Mouse (Mus musculus) megakaryocyte, adult 5-6 weeks (primary cell): ENCODE results near the gene Sema4c. TPM values are rescaled to one million over a fixed set of nuclear protein-coding genes. Genes with fewer than 3 reads are reported as not detected.
A peak's percentile ranks its signal among the peaks of the same experiment; 100 is the strongest.
"Not testable (repeated sequence)": the region's sequence is repeated elsewhere in the genome, so short reads cannot be mapped to it uniquely, and the experiment has no call there.

ENCODE experiments used
- ATAC-seq: 2 replicates; pipeline ENCODE4 v1.8.0; 2016; ENCODE audit warnings: mild to moderate bottlenecking, inconsistent platforms; ENCODE audit not compliant: poor library complexity, severe bottlenecking
- total RNA-seq, 2 experiments: library from RNA; stranded (forward) in 1 of 2; stranded (reverse) in 1 of 2; fragments of 153-499, 151-499 nt in 1 of 2; fragments of 221-1000, 200-1000 nt in 1 of 2; gene quantifications; 2 replicates each; pipeline versions ENCODE4 v1.2.3 to v1.2.4; 2015 to 2017

Gene Sema4c
- total RNA-seq, 2 experiments from 2014 or later = 2.1 to 3.6 TPM

DNA sequence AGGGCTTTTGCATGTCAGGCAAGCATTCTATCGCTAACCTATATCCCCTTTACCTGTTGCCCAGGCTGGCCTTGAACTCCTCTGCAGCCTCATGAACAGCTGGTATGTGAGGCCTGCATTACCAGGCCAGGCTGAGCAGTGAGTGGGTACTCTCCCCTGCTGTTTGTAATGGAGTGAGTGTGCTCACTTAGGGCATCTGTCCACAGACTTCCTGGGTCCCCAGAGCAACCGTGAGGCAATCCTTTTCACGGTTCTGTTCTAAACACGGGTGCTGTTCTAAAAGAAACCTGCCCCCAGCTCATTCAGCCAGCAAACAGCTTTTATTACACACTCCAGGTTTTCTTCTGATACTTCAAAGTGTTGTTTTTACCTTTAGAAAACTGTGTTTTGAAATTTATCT, 19.4 kb downstream of the Sema4c start:
- no peak for ATAC-seq

DNA sequence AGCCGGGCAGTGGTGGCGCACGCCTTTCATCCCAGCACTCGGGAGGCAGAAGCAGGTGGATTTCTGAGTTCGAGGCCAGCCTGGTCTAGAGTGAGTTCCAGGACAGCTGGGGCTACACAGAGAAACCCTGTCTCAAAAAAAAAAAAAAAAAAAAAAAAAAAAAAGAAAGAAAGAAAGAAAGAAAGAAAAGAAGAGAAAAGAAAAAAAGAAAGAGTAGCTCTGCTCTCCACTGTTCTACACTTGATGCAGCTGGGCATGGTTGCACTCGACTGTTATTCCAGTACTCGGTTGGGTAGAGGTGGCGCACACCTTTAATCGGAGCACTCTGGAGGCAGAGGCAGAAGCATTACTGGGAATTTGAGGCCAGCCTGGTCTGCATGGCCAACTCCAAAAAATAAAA, 21.4 kb downstream of the Sema4c start, which contains the start of gene Ankrd23:
Gene Ankrd23 (minus strand): TSS at position 101 of the 400 bp plus-strand sequence.
- not testable (repeated sequence) for ATAC-seq

DNA sequence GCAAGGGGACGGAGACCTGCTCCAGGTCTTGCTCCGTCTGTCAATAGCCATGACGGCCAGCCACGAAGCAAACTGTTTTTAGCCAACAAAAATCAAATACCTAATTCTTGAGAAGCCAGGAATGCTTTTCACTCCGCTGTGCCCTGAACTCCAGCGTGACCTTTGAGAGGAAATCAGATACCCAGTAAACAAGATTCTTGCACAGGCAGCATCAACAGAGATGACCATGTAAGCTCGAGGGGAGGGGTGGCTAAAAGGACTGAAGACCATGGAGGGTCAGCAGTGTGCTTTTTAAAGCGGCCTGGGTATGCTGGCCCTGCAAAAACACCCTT, 21.8 kb downstream of the Sema4c start:
- ATAC-seq = no peak

- no peak for ATAC-seq
Observed at GRCm38 (mm10) chr1:36535477-36536396, 22.4 kb downstream of the Sema4c start.

- ATAC-seq = 0 out of 2 replicates have a peak, but pooled peaks have one; percentile 12
Observed at GRCm38 (mm10) chr1:36534595-36535058, 23.5 kb downstream of the Sema4c start.

DNA sequence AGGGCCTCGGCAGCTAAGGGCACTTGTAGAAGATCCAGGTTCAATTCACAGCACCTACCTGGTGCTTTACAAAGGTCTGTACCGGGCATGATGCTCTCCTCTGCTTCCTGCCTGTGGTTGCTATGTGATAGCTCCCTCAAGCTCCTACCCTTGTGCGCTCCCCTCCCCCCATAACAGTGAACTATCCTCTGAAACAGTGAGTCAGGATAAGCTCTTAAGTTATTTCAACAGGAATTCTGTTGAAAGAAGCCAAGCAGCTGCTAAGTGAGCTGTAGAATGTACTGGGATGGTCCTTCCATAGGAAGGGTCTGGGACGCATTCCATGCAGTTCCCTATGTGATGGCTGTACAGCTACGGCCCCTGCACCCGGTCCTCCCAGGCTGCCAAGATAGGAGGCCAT, 24.6 kb downstream of the Sema4c start:
- ATAC-seq = no peak

DNA sequence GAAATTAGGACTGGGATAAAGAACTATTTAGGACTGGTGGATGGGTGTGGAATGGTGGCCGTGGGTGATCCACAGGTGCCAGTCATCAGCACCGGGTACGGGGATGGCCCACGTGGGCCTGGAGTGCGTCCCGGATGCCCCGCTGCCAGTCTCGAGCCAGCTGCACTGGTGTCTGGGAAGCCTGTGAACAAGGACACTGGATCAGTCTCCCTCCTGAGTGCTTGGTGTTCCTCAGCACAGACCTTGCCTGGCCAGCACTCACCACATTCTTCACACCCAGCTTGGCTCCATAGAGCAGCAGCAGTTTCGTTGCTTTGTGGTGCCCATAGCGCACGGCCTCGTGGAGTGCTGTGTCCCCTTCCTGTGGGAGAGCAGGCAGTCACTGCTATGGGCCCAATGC, 26.7 kb downstream of the Sema4c start:
- ATAC-seq = no peak

- no peak for ATAC-seq
Observed at GRCm38 (mm10) chr1:36530962-36531361, 27.2 kb downstream of the Sema4c start.

GRCm38 (mm10) chr1:36530485-36530884, 27.7 kb downstream of the Sema4c start:
- ATAC-seq = no peak

GRCm38 (mm10) chr1:36529875-36530274, 28.3 kb downstream of the Sema4c start:
- ATAC-seq = no peak

DNA sequence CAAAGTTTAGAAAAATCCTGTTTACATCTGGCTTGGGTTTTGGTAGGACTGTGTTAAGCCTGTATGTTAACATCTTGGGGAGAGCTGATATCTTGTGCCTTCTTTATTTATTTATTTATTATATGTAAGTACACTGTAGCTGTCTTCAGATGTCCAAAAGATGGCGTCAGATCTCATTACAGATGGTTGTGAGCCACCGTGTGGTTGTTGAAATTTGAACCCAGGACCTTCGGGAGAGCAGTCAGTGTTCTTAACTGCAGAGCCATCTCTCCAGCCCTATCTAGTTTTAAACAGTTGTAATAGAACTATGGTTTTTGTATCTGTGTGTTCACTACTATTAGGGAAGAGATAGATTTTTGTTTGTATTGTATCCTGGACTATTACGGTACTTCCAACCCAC, 28.9 kb downstream of the Sema4c start:
- no peak for ATAC-seq

DNA sequence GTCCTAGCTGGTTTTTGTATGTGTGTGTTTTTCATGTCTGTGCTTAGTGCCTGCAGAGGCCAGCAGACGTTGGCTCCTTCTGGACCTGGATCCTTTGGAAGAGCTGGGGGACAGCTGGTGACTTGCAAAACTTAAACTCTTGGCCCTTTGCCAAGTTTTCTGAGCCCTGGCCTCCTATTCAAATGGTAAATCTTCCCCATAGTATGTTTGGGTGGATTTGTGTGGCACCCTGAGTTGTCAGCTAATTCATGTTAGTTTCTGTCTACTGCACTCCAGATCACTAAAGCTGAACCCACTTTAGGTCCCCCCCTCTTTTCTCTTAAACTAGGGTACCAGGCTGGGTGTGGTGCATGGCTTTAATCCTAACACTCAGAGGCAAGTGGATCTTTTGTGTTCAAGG, 29.8 kb downstream of the Sema4c start:
- ATAC-seq = no peak

DNA sequence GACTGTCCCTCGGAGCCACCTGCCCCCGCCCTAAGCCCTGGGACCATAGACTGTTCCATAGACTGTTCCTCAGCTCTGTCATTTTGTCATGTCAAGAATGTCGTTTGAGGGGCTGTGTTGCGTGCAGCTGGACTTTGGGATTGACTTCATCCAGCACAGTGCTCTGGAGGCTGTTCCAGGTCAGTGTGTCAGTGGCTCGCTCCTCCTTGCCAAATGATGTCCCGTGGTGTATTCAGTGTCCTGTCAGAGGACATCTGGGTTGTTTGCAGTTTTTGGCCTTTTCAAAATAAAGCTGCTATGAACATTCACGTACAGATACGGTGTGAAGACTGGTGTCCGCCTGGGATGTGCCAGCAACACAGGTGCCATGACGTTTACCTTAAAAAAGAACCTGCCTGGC, 31.2 kb downstream of the Sema4c start:
- no peak for ATAC-seq

- ATAC-seq = no peak
Observed at GRCm38 (mm10) chr1:36525774-36526173, 32.4 kb downstream of the Sema4c start.

DNA sequence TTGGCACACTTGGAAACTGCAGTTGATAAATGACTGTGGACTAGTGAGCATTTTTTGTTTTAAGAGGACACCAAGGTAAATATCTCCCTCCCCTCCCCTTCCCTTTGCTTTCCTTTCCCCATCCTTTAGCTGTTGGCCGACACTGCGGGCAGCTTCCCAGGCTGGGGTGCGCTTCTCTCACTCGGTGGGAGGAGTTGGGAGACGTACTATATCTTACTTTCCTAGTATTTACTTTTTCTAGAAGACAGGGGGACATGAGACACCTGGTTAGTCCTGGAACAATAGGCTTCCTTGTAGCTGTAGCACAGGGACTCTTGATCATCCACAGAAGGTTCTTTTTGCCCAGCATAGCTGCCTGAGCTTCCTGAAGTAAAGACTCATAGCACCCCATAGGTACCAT, 34.1 kb downstream of the Sema4c start:
- no peak for ATAC-seq

DNA sequence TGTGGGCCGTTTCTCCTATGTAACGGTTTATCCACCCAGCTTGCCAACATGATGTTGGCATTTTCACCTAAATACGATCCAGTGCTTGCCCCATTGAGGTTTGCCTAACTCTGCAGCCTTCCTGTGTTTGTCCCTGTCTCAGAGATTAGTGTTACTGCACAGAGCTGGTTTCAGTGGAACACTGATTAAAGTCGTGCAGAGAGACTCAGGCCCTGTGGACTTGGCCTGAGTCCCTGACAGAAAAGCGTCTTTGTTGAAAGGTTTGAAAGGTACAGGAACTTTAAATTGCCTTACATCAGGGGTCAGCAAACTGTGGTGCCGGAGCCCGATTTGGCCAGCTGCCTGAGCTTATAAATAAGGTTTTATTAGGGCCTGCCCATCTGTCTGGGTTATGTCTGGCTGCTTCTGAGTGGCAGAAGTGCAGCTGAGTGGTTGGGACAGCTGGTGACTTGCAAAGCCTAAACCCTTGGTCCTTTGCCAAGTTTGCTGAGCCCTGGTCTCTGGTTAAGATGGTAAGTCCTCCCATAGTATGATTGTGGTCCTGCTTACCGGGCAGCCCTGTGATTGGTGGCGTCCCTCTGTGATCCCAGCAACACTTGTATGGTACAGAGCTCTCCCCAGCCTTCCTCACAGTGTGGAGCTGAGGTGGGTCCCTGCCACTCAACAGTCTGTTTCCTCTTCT, 34.7 kb downstream of the Sema4c start:
- ATAC-seq = no peak

GRCm38 (mm10) chr1:36522210-36522609, 35.9 kb downstream of the Sema4c start:
- no peak for ATAC-seq

DNA sequence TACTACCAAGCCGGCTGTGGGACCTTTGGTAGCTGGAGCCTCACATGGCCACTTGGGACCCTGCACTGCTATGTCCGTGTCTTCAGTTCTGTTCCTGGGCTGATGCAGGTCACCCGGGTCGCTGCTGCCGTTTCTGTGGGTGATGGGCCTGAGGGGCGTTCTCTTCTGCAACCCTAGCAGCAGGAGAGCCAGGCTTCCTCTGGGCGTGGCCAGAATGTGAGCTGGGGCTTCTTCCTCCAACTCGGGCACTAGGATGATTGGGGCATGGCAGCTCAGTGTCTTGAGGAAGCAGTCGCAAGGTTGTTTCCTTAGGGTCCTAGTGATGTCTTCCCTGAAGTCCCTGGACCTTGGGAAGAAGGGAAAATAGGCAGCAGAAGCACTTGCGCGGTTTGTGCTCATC, 38.5 kb downstream of the Sema4c start:
- no peak for ATAC-seq

- no peak for ATAC-seq
Observed at GRCm38 (mm10) chr1:36518259-36518658, 39.9 kb downstream of the Sema4c start.

DNA sequence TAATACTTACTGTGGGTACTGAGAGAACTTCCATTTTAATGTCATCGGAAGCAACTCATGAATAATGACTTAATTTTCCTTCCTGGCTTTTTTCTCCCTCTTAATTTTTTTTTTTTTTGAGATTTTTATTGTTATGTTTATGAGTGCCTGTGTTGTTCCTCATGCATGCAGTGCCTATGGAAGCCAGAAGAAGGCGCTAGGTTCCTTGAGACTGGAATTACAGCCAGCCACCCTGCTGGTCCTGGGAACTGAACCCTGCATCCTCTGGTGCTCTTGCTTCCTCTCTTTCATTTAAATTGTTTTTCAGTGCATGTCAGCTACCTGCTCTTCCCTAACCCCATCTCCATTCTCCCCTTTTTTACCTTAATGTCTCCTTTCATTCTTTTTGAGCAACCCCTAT, 44.4 kb downstream of the Sema4c start:
- ATAC-seq = no peak

GRCm38 (mm10) chr1:36513310-36513709, 44.8 kb downstream of the Sema4c start:
- no peak for ATAC-seq

GRCm38 (mm10) chr1:36512966-36513280, 45.2 kb downstream of the Sema4c start:
- no peak for ATAC-seq
